Mouse (Mus musculus) heart, embryonic 10.5 days (tissue): ENCODE data around the gene Atf6. TPM values are rescaled to one million over a fixed set of nuclear protein-coding genes. Genes with fewer than 3 reads are reported as not detected.
A peak's percentile ranks its signal among the peaks of the same experiment; 100 is the strongest.

ENCODE experiments used
- DNase-seq: peaks from one replicate; pipeline ENCODE4 v3.0.0-alpha.2; 2017; ENCODE audit warnings: low spot score
- H3K27ac ChIP-seq: fragments of 300-500 bp; sonication (generic); 2 replicates; pipeline ENCODE4 v1.5.1; 2016; ENCODE audit warnings: mild to moderate bottlenecking
- H3K27me3 ChIP-seq: fragments of 300-500 bp; sonication (generic); 2 replicates; pipeline ENCODE4 v1.6.1; 2016; ENCODE audit warnings: mild to moderate bottlenecking; ENCODE audit not compliant: poor library complexity, insufficient read depth, severe bottlenecking
- H3K36me3 ChIP-seq: fragments of 300-500 bp; sonication (generic); 2 replicates; pipeline ENCODE4 v1.6.1; 2016; ENCODE audit warnings: mild to moderate bottlenecking, moderate library complexity
- H3K4me1 ChIP-seq: fragments of 300-500 bp; sonication (generic); 2 replicates; pipeline ENCODE4 v1.6.1; 2016; ENCODE audit warnings: mild to moderate bottlenecking
- H3K4me3 ChIP-seq: fragments of 300-500 bp; sonication (generic); 2 replicates; pipeline ENCODE4 v1.5.1; 2016; ENCODE audit warnings: mild to moderate bottlenecking, moderate library complexity
- H3K9me3 ChIP-seq: fragments of 300-500 bp; sonication (generic); 2 replicates; pipeline ENCODE4 v1.6.1; 2016; ENCODE audit warnings: mild to moderate bottlenecking, moderate library complexity
- WGBS: fragments of 180-500 bp; shearing (Covaris S2); methylation state at CpG from one replicate; pipeline ENCODE4 v1.1.7; 2016; 5-methylcytosine and 5-hydroxymethylcytosine counted together
- polyA plus RNA-seq: library from polyadenylated mRNA; unstranded; fragments of >200 nt; fragmentation: Nextera tagmentation; extraction: Ambion mirVana; gene quantifications from 2 replicates; pipeline ENCODE4 v1.2.1, GENCODE M21; 2016

Gene Atf6
- polyA plus RNA-seq, 1 experiment from 2014 or later = 10.9 TPM

DNA sequence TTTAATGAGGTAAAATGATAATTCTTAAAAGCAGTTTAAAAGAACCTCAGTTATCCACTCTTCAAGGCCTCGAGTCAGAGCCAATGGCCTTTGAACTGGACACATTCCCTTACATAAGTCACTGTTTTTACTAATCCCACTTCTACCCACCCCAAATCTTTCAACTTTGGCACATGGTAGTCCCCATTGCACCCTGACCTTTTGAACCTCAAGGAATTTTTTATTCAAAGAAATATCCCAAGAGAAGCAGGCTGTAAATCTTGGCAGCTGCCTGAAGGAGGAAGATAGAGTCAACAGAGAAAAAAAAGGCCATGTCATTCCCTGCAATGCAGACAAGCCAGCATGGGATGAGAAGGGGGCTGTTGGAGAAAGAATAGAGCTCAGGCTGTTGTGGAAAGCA is 93.1 kb downstream of the Atf6 start:
- Histone ChIP-seq H3K27ac (no peak overlapping the region), H3K36me3 (peaks cover 9% of the 10 kb centered on the region), H3K9me3 (no peaks in the 10 kb centered on the region), H3K27me3 (no peaks in the 10 kb centered on the region), H3K4me1 (peaks cover 9% of the 10 kb centered on the region; the same call in 1 of the 2 replicates), H3K4me3 (no peak overlapping the region)
- no peak for DNase-seq
- 76% methylated on average over 1 of the region's 1 CpGs for WGBS

DNA sequence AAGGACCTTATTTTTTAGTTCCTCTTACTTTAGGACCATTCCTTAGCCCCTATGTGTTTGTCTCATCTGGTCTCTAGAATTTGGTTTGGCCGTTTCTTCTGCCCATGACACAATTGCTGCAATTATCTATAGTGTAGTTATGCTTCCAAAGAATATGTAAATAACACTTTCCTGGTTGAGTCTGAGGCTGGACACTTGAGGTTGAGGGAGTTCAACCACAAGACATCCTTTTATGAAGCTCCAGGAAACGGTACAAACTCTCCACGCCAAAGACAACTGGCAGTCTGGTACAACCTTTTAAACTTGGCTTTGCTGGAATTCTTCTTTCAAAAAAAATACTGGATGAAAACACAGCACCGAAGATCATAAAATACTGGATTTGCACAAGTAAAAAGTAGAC is 94.1 kb downstream of the Atf6 start:
- 84% methylated on average over 4 of the region's 4 CpGs for WGBS
- H3K4me3 ChIP-seq = no peak overlapping the region

DNA sequence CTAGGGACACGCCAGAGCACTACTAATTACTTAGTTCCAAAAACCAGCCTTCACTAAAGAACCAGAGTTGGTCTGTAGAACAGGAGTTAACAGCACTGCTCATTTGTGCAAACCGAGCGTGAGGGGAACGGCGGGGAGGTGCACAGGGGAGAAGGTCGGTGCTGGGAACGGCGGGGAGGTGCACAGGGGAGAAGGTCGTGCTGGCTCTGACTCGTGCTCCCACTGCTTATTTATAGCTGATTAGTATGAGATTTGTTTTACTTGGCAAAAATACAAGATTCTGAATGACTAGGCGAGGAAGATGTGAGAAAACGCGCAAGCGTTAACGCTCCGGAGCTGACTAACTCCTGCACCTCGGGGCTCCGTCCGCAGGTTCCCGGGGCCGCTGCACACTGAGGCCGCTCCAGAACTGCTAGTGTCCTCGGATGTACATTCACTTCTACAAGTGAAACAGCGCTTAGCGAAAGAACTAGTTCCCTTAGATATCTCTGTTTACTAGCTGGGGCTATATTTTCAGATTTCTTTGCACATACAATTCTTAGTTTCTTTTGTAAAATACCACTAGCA is 96.1 kb downstream of the Atf6 start:
- Histone ChIP-seq H3K4me1 (peaks cover 9% of the 10 kb centered on the region; the same call in 1 of the 2 replicates), H3K9me3 (no peaks in the 10 kb centered on the region), H3K4me3 (no peak overlapping the region), H3K36me3 (peaks cover 10% of the 10 kb centered on the region), H3K27ac (no peak overlapping the region), H3K27me3 (no peaks in the 10 kb centered on the region)
- WGBS = 68% methylated on average over 25 of the region's 25 CpGs
- no peak for DNase-seq

More for the DNA sequence above, 94.1 kb downstream of the Atf6 start:
- Histone ChIP-seq H3K4me1 (peaks cover 9% of the 10 kb centered on the region; the same call in 1 of the 2 replicates), H3K27me3 (no peaks in the 10 kb centered on the region), H3K9me3 (no peaks in the 10 kb centered on the region), H3K36me3 (peaks cover 10% of the 10 kb centered on the region), H3K27ac (no peak overlapping the region)
- no peak for DNase-seq

DNA sequence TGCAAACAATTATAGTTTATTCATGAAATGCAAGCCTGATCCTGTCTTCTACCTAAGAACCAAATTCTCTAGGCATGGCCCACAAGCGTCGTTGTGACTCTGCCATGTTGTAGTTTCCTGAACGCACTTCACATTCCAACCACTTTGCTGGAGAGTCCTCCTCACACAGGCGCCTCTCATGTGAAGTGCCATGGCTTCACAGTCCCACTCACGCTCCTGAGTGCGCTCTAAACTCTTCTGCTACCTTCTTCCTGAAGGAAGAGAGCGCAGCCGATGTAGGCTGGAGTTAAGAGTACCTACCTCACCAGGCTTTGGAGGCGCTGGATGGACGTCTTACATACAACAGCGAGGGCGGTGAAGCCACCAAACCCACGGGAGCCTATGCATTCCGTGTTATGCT is 96.9 kb downstream of the Atf6 start:
- Histone ChIP-seq H3K4me3 (no peak overlapping the region), H3K27ac (no peak overlapping the region), H3K4me1 (peaks cover 9% of the 10 kb centered on the region; the same call in 1 of the 2 replicates), H3K36me3 (peaks cover 11% of the 10 kb centered on the region), H3K27me3 (no peaks in the 10 kb centered on the region), H3K9me3 (no peaks in the 10 kb centered on the region)
- DNase-seq = peak; percentile 75
- 74% methylated on average over 14 of the region's 14 CpGs for WGBS

DNA sequence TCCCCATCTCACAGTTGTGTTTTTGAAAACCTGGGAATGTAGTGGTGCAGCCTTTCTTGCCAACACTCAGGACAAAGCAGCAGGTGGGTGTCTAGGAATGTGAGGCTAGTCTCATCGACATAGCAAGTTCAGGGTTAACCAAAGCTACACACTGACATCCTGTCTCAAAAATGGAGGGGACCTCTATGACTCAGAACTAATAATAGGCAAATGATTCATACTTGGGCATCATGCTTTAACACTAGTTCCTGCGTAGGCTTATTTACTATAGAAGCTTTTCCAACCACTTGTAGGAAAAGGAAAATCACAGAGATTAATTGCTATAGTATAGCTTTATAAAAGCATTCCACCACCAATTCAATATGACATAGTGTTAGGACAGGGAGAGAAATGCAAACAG is 100.6 kb downstream of the Atf6 start:
- WGBS = 75% methylated on average over 2 of the region's 2 CpGs
- no peak overlapping the region for H3K4me3 ChIP-seq
- H3K27ac ChIP-seq = no peak overlapping the region
- H3K36me3 ChIP-seq = peaks cover 20% of the 10 kb centered on the region
- no peaks in the 10 kb centered on the region for H3K9me3 ChIP-seq
- no peak for DNase-seq
- peaks cover 9% of the 10 kb centered on the region; the same call in 1 of the 2 replicates for H3K4me1 ChIP-seq
- no peaks in the 10 kb centered on the region for H3K27me3 ChIP-seq

DNA sequence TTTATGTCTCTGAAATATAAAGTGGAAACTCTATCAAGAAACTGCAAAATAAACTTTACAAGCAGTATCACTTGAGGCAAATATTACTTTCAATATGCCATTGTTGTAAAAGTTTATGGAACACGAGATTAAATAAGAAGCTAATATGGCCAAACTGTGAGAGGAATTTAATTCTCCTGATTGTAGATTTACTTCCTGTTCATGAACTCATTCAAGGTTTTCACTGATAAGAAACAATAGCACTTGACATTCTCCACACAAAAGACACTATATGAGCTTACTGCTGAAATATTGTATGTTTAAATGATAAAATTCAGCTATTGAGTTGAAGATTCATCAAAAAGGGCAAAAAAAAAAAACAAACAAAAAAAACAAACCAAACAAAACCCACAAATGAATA is 102.8 kb downstream of the Atf6 start:
- WGBS = 87% methylated on average over 1 of the region's 1 CpGs
- no peak overlapping the region for H3K4me3 ChIP-seq
- no peaks in the 10 kb centered on the region for H3K9me3 ChIP-seq
- H3K27ac ChIP-seq = no peak overlapping the region
- H3K4me1 ChIP-seq = no peaks in the 10 kb centered on the region
- no peaks in the 10 kb centered on the region for H3K27me3 ChIP-seq
- peaks cover 19% of the 10 kb centered on the region for H3K36me3 ChIP-seq
- no peak for DNase-seq

DNA sequence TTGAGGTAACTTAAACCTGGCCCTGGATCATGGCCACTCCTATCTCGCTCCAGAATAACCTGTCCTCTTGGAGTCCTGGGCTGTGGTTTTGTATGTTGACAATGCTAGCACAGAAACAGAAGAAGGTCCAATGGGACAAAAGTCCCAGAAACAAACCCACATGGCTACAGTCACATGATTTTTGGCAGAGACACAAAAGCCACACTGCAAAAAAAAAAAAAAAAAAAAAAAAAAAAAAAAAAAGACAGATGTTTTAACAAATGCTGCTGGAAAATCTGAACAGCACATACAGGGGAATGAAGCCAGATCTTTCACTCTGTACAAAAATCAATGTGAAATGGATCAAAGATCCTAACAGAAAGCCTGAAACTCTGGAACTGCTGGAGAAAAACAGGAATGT is 105.9 kb downstream of the Atf6 start:
- WGBS = 89% methylated on average over 1 of the region's 1 CpGs
- Histone ChIP-seq H3K27ac (no peak overlapping the region), H3K4me3 (no peak overlapping the region), H3K27me3 (no peaks in the 10 kb centered on the region), H3K36me3 (peaks cover 16% of the 10 kb centered on the region), H3K9me3 (no peaks in the 10 kb centered on the region), H3K4me1 (no peaks in the 10 kb centered on the region)
- no peak for DNase-seq

DNA sequence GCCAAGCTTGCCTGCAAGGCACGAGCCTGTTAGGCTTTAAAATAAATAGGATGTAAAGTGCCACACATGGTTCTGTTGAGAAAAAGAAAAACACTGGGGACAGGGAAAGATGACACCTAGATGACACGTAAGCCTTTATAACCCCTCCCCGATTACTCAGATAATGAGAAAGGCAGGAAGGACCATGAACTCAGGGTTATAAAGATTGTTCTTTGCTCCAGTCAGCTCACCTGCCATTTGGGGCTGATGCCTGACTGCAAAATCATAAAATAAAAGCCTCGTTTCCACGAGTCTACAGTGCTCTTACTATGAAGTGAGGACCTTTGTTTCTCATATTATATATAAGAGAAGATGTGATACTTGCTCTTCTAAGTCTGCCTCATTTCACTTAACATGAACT is 114.0 kb downstream of the Atf6 start:
- no peaks in the 10 kb centered on the region for H3K36me3 ChIP-seq
- H3K9me3 ChIP-seq = no peaks in the 10 kb centered on the region
- H3K4me1 ChIP-seq = no peaks in the 10 kb centered on the region
- H3K27ac ChIP-seq = no peak overlapping the region
- no peak for DNase-seq
- WGBS = 90% methylated on average over 5 of the region's 5 CpGs
- H3K4me3 ChIP-seq = no peak overlapping the region
- no peaks in the 10 kb centered on the region for H3K27me3 ChIP-seq

DNA sequence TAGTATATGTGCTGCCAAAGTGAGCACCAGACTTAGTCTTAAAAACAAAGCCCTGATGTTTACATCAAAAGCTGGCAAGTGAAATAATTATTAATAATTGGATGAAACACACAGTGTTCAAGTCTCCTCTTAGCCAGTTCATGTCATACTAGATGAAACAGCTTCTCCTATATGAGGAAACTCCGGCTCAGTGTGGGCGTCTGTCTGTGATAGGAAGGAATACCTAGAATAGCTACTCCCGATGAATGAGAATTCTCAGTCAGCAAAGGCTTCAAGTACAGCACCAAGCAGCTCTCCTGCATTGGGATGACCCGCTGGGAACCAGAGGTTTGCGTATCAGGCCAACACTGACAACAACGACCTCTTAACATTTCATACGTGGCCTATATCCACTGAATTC is 115.8 kb downstream of the Atf6 start:
- H3K27me3 ChIP-seq = no peaks in the 10 kb centered on the region
- DNase-seq = no peak
- H3K36me3 ChIP-seq = no peaks in the 10 kb centered on the region
- H3K9me3 ChIP-seq = no peaks in the 10 kb centered on the region
- no peaks in the 10 kb centered on the region for H3K4me1 ChIP-seq
- no peak overlapping the region for H3K27ac ChIP-seq
- no peak overlapping the region for H3K4me3 ChIP-seq
- WGBS = 62% methylated on average over 7 of the region's 7 CpGs

DNA sequence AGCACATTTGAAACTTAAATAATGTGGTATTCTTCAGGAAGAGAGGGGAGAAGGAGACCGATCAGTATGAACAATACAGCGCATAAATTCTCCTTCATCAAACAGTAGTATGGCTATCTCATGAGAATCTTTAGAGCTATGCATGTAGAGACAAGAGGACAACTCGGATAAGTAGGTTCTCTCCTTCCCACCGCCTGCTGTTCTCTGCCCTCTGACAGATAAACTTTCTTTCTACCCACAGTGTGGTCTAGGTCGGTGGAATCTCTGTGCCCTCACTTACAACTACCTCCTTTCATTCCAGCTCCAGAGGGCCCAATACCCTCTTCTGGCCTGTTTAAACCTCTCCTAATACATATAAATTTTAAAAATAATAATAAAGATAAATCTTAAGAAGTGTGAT is 121.0 kb downstream of the Atf6 start:
- Histone ChIP-seq H3K27me3 (no peaks in the 10 kb centered on the region), H3K36me3 (peaks cover 8% of the 10 kb centered on the region; the same call in 1 of the 2 replicates), H3K9me3 (no peaks in the 10 kb centered on the region), H3K4me1 (no peaks in the 10 kb centered on the region), H3K4me3 (no peak overlapping the region), H3K27ac (no peak overlapping the region)
- no peak for DNase-seq
- WGBS = 85% methylated on average over 5 of the region's 5 CpGs

DNA sequence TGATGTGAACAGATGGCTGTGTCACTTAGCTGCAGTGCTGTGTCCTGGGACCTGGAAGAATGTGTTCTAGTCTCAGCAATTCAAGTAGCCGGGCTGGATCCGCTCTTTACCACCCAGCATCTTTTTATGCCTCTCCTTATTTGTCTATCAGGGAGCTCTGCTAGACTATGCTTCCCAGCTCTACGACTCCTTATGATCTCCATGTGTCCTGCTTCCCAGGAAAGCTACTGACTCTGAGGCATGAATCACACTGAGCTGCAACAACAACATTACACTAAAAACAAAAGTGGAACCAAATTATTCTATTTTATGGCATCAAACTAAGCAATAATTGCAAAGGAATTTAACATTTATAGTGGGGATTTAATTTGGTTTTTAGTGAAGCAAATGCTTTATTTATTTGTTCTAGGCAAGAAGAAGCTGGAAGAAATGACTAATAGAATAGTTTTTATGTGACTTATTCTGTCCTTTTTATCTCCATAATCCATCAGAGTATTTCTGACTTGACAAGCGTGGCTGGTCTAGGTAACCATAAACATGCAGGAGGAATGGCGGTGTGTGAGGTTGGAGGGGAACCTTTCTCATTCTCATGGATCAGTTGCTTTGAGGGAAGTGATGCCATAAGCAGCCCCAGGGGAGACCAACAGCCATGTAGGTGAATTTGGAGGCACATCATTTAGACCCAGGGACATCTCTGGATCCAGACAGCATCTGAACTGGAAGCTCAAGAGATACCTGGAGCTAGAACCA is 125.9 kb downstream of the Atf6 start:
- DNase-seq = no peak
- Histone ChIP-seq H3K4me1 (no peaks in the 10 kb centered on the region), H3K36me3 (peaks cover 13% of the 10 kb centered on the region; the same call in 1 of the 2 replicates), H3K9me3 (no peaks in the 10 kb centered on the region), H3K4me3 (no peak overlapping the region), H3K27ac (no peak overlapping the region), H3K27me3 (no peaks in the 10 kb centered on the region)
- WGBS = 74% methylated on average over 5 of the region's 5 CpGs

DNA sequence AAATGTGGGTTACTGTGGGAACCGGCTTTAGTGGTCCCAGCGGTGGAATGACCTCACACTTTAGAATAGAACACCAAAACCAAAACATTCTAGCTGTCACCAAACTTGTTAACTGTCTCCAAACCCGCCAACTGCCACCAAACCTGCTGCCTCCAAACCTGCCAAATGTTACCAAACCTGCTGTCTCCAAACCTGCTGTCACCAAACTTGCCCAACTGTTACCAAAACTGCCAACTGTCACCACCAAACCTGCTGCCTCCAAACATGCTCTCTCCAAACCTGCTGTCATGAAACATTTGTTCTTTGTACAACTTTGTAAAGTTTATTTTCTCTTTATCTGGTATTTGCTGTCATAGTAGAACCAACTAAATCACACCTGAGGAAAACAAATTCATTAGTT is 132.7 kb downstream of the Atf6 start:
- Histone ChIP-seq H3K27me3 (no peaks in the 10 kb centered on the region), H3K9me3 (no peaks in the 10 kb centered on the region), H3K4me3 (no peak overlapping the region), H3K27ac (no peak overlapping the region), H3K4me1 (peaks cover 9% of the 10 kb centered on the region), H3K36me3 (peaks cover 5% of the 10 kb centered on the region; the same call in 1 of the 2 replicates)
- DNase-seq = no peak
- WGBS = 87% methylated on average over 3 of the region's 3 CpGs

DNA sequence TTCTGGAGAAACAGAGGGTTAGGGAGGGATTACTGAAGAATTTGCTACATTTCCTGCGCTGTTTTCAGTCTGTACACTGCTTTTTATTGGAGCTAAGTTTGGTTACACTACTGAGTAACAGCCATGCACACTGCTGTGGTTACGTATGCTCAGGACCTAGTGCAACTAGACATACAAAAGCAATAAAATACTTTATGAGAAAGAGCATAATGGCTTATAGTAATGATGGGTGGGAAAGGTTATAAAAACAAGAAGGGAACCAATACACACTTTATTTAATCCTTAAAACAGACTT is 135.0 kb downstream of the Atf6 start:
- no peak for DNase-seq
- no peaks in the 10 kb centered on the region for H3K9me3 ChIP-seq
- H3K27me3 ChIP-seq = no peaks in the 10 kb centered on the region
- peaks cover 9% of the 10 kb centered on the region for H3K4me1 ChIP-seq
- H3K4me3 ChIP-seq = no peak overlapping the region
- no peaks in the 10 kb centered on the region for H3K36me3 ChIP-seq
- H3K27ac ChIP-seq = no peak overlapping the region
- 89% methylated on average over 2 of the region's 2 CpGs for WGBS
